Mouse (Mus musculus): ENCODE measurements around the gene Gm3448.
"Not testable (repeated sequence)": the region's sequence is repeated elsewhere in the genome, so short reads cannot be mapped to it uniquely, and the experiment has no call there.

The Gm3448 gene

DNA sequence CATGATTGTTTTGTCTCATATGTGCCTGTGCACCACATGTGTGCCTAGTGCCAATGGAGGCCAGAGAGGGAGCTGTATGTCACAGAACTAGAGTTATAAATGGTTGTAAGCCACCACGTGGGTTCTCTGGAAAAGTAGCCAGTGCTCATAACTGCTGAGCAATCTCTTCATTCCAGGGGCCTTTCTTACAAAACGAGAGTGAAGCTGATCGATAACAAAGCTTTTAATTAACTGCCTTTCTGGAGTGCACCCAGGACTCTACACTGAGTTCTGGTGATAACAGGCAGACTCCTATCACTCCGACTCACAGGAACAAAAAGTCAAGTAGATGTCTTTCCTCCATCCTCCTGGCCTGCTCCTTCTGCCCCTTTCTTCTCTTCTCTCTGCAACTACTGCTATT is 9.9 kb downstream of the Gm3448 start:
- DNase-seq (ENCODE audit: low spot score) = not testable (repeated sequence)

DNA sequence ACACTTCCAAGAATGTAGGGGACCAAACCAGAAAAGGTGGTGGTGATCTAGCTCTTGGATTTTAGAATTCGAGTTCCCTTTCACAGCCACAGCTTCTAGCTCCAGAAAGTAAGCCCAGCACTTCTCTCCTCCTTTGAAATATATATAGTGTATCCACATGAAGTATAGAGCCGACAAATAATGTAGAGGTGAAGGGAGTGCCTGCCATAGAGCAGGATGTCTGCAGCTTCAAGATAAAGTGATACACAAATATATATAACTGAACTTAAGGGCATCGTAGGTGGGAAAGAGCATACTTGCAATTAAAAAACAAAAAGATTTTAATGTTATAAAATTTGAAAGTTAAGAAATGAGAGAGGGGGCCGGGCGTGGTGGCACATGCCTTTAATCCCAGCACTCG is 15.8 kb downstream of the Gm3448 start:
- DNase-seq (ENCODE audit: low spot score) = not testable (repeated sequence)

GRCm38 (mm10) chr17:15024502-15025193 is 16.7 kb downstream of the Gm3448 start:
- not testable (repeated sequence) for DNase-seq (ENCODE audit: low spot score)

DNA sequence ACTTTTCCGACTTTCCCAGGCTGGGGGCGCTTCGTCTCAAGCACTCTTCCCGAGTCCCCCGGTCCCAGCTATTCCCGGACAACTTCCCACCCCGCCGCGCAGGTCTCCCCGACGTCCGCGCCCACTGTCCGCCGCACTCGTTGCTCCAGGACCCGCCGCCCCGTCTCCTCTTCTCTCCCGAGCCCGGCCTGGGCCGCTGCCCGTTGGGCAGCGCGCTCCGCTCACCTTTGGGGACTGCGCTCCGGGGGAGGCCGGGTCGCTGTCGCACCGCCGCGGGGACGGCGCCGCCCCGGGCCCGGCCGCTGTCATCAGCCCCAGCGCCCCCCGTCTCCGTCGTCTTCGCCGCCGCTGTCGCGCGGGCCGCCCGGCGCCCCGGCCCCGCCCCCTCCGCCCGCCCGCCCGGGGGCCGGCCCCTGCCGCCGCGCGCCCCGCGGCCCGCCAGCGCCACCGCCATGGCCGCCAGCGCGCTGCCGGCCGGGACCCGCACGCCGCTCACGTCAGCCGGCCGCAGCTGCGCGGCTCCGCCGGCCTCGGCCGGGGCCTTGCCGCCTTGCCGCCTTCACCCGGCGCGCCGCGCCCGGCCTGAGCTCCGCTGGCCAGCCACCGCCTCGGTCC is 17.4 kb downstream of the Gm3448 start:
- DNase-seq (ENCODE audit: low spot score) = not testable (repeated sequence)

GRCm38 (mm10) chr17:15021503-15022220 is 19.7 kb downstream of the Gm3448 start:
- DNase-seq (ENCODE audit: low spot score) = not testable (repeated sequence)

GRCm38 (mm10) chr17:15009706-15010413 is 31.5 kb downstream of the Gm3448 start, which contains the start of gene Gm3435:
Gm3435 (plus strand) TSS chr17:15010176.
- not testable (repeated sequence) for DNase-seq (ENCODE audit: low spot score)

DNA sequence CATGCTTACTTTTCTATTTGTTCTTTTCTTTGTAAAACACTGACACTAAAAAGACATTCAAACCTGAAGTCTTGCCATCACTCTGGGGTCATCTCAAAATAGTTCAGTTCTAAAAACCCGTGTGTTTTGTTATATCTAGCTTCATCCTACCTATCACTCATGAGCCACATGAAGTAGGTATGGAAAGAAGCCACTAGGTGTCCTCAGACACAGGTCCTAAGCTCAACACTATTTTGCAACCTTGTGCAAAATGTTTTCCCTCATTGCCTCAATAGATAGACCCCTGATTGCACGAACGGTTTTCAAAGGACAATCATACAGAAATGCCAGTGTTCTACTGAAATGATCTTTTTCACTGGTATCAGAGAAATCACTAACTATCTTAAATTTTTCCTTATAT is 32.2 kb downstream of the Gm3448 start:
- not testable (repeated sequence) for DNase-seq (ENCODE audit: low spot score)

- not testable (repeated sequence) for DNase-seq (ENCODE audit: low spot score)
These were observed 41.3 kb downstream of the Gm3448 start for GRCm38 (mm10) chr17:15000047-15000446.

DNA sequence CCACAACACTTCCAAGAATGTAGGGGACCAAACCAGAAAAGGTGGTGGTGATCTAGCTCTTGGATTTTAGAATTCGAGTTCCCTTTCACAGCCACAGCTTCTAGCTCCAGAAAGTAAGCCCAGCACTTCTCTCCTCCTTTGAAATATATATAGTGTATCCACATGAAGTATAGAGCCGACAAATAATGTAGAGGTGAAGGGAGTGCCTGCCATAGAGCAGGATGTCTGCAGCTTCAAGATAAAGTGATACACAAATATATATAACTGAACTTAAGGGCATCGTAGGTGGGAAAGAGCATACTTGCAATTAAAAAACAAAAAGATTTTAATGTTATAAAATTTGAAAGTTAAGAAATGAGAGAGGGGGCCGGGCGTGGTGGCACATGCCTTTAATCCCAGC is 47.2 kb downstream of the Gm3448 start:
- not testable (repeated sequence) for DNase-seq (ENCODE audit: low spot score)

DNA sequence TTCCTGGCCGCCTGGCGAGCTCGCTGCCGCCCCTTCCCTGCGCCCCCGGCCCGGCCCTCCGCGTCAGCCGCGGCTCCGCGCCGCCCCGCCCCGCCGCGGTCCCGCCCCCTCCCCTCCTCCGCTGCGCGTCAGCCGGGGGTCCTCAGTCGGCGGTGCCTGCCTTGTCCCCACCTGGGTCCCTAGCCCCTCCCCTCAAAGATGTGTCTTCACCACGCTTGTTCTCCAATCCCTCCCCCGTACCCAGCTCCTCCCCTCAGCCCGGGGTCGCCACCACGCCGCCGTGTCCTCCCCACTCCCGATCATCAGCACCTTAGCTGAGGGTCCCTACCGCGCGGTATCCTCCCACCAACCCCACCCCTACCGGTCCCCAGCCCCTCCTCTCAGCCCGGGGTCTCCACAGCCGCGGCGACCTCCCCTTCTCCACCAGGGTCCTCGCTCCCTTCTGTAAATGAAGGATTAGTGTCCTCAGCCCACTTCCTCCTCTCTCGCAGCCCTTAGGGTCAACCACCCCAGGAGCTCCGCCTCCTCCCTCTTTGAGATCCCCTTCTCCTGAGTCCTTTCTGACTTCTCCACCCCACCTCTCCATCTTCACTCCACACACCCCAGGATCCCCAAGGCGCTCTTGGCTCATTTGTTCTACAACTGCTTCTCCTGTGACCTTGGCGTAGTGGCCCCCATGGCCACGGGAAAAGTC is 48.1 kb downstream of the Gm3448 start:
- not testable (repeated sequence) for DNase-seq (ENCODE audit: low spot score)

DNA sequence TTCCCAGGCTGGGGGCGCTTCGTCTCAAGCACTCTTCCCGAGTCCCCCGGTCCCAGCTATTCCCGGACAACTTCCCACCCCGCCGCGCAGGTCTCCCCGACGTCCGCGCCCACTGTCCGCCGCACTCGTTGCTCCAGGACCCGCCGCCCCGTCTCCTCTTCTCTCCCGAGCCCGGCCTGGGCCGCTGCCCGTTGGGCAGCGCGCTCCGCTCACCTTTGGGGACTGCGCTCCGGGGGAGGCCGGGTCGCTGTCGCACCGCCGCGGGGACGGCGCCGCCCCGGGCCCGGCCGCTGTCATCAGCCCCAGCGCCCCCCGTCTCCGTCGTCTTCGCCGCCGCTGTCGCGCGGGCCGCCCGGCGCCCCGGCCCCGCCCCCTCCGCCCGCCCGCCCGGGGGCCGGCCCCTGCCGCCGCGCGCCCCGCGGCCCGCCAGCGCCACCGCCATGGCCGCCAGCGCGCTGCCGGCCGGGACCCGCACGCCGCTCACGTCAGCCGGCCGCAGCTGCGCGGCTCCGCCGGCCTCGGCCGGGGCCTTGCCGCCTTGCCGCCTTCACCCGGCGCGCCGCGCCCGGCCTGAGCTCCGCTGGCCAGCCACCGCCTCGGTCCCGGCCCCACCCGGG is 48.7 kb downstream of the Gm3448 start:
- DNase-seq (ENCODE audit: low spot score) = not testable (repeated sequence)

GRCm38 (mm10) chr17:14990116-14990702 is 51.1 kb downstream of the Gm3448 start:
- not testable (repeated sequence) for DNase-seq (ENCODE audit: low spot score)

- DNase-seq (ENCODE audit: low spot score) = not testable (repeated sequence)
These were observed 62.8 kb downstream of the Gm3448 start, which contains the start of the genes 9030025P20Rik and Gm3417 for GRCm38 (mm10) chr17:14978362-14979038. 9030025P20Rik (plus strand) TSS chr17:14978468. Gm3417 (minus strand) TSS chr17:14978790.

- DNase-seq (ENCODE audit: low spot score) = not testable (repeated sequence)
These were observed 63.5 kb downstream of the Gm3448 start for GRCm38 (mm10) chr17:14977718-14978361.

GRCm38 (mm10) chr17:14968373-14968913 is 72.9 kb downstream of the Gm3448 start:
- DNase-seq (ENCODE audit: low spot score) = not testable (repeated sequence)

- DNase-seq (ENCODE audit: low spot score) = not testable (repeated sequence)
These were observed 79.7 kb downstream of the Gm3448 start for GRCm38 (mm10) chr17:14961557-14962154.

GRCm38 (mm10) chr17:14960951-14961556 is 80.3 kb downstream of the Gm3448 start, which contains the start of gene Phf10:
Phf10 (minus strand) TSS chr17:14961273.
- not testable (repeated sequence) for DNase-seq (ENCODE audit: low spot score)

DNA sequence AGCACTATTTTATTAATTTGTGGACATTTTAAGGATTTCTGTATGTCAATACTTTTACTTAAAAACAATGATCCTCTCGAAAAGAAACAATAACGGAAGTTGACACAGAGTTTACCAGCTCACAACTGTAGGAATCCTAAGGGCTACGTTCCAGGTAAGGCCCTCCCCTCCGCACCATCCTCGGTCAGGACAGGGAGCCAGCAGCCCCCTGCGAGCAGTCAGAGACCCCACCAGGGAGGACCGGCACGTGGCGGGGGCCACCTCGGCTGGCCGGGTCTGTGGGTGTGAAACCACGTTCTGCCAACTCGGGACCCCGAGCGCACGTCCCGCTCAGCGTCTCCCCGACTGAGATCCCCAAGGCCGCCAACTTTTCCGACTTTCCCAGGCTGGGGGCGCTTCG is 80.8 kb downstream of the Gm3448 start:
- no peak for DNase-seq (ENCODE audit: low spot score)
